Mouse (Mus musculus): Measurements from ENCODE around the gene Gjd2. TPM values are rescaled to one million over a fixed set of nuclear protein-coding genes. Genes with fewer than 3 reads are reported as not detected.

The Gjd2 gene
- polyA plus RNA-seq (2015; fragmentation: Nextera tagmentation; extraction: Ambion mirVana): 3.4 and 3.6 TPM in 2 replicates

GRCm38 (mm10) chr2:114013295-114013771, at the start of gene Gjd2:
Gjd2 (minus strand) TSS chr2:114013619.
- peak within 1 kb of the TSS; percentile 93 for H3K4me2 ChIP-seq (replicated peaks)
- H3K27ac ChIP-seq (replicated peaks): peak within 1 kb of the TSS; percentile 62
- no peaks in the 10 kb centered on the region for H3K36me3 ChIP-seq
- H3K27me3 ChIP-seq: peaks cover 15% of the 10 kb centered on the region; the same call in 1 of the 2 replicates
- peak within 1 kb of the TSS; percentile 74 for H3K4me3 ChIP-seq
- H3K4me1 ChIP-seq: peaks cover 12% of the 10 kb centered on the region
- WGBS: under 1% methylated on average over 57 of the region's 60 CpGs
- no peaks in the 10 kb centered on the region for H3K9me3 ChIP-seq
- ATAC-seq (replicated peaks): peak; percentile 76
- H3K9ac ChIP-seq (replicated peaks): peak within 1 kb of the TSS; percentile 80

GRCm38 (mm10) chr2:114060071-114060591, 46.7 kb upstream of the Gjd2 start:
- H3K27me3 ChIP-seq: no peaks in the 10 kb centered on the region
- no peak overlapping the region for H3K4me2 ChIP-seq (replicated peaks)
- ATAC-seq (replicated peaks): no peak
- H3K9me3 ChIP-seq: no peaks in the 10 kb centered on the region
- no peak overlapping the region for H3K4me3 ChIP-seq
- no peaks in the 10 kb centered on the region for H3K36me3 ChIP-seq
- 0 out of 2 replicates have a peak, but pooled peaks cover 5% of the 10 kb centered on the region for H3K4me1 ChIP-seq
- H3K27ac ChIP-seq (replicated peaks): no peak overlapping the region
- H3K9ac ChIP-seq (replicated peaks): no peak overlapping the region
- 52% methylated on average over 6 of the region's 6 CpGs for WGBS

- Histone ChIP-seq H3K27ac (replicated peaks) (no peak overlapping the region), H3K9me3 (no peaks in the 10 kb centered on the region), H3K4me2 (replicated peaks) (no peak overlapping the region), H3K36me3 (no peaks in the 10 kb centered on the region), H3K4me1 (0 out of 2 replicates have a peak, but pooled peaks cover 5% of the 10 kb centered on the region), H3K9ac (replicated peaks) (no peak overlapping the region), H3K4me3 (no peak overlapping the region), H3K27me3 (no peaks in the 10 kb centered on the region)
- ATAC-seq (replicated peaks): no peak
- 81% methylated on average over 1 of the region's 1 CpGs for WGBS
Observed at GRCm38 (mm10) chr2:114059608-114060007, 46.2 kb upstream of the Gjd2 start.

- Histone ChIP-seq H3K9me3 (no peaks in the 10 kb centered on the region), H3K4me3 (no peak overlapping the region), H3K4me2 (replicated peaks) (no peak overlapping the region), H3K27me3 (no peaks in the 10 kb centered on the region), H3K27ac (replicated peaks) (no peak overlapping the region), H3K36me3 (no peaks in the 10 kb centered on the region), H3K4me1 (0 out of 2 replicates have a peak, but pooled peaks cover 5% of the 10 kb centered on the region), H3K9ac (replicated peaks) (no peak overlapping the region)
- ATAC-seq (replicated peaks): no peak
- WGBS: 94% methylated on average over 10 of the region's 10 CpGs
Observed at GRCm38 (mm10) chr2:114058226-114058796, 44.9 kb upstream of the Gjd2 start.

- H3K27ac ChIP-seq (replicated peaks): no peak overlapping the region
Observed at GRCm38 (mm10) chr2:114057303-114057853, 44.0 kb upstream of the Gjd2 start.

GRCm38 (mm10) chr2:114054129-114054528, 40.7 kb upstream of the Gjd2 start:
- Histone ChIP-seq H3K4me3 (no peak overlapping the region), H3K27me3 (no peaks in the 10 kb centered on the region), H3K4me1 (0 out of 2 replicates have a peak, but pooled peaks cover 5% of the 10 kb centered on the region), H3K36me3 (no peaks in the 10 kb centered on the region), H3K27ac (replicated peaks) (no peak overlapping the region), H3K4me2 (replicated peaks) (no peak overlapping the region), H3K9ac (replicated peaks) (no peak overlapping the region), H3K9me3 (no peaks in the 10 kb centered on the region)
- WGBS: 87% methylated on average over 4 of the region's 4 CpGs
- ATAC-seq (replicated peaks): no peak

More at GRCm38 (mm10) chr2:114057303-114057853, 44.0 kb upstream of the Gjd2 start:
- no peak overlapping the region for H3K4me2 ChIP-seq (replicated peaks)
- H3K4me1 ChIP-seq: 0 out of 2 replicates have a peak, but pooled peaks cover 5% of the 10 kb centered on the region
- no peaks in the 10 kb centered on the region for H3K27me3 ChIP-seq
- no peak overlapping the region for H3K9ac ChIP-seq (replicated peaks)
- WGBS: 22% methylated on average over 10 of the region's 10 CpGs
- peak; percentile 60 for ATAC-seq (replicated peaks)
- no peaks in the 10 kb centered on the region for H3K9me3 ChIP-seq
- no peak overlapping the region for H3K4me3 ChIP-seq
- H3K36me3 ChIP-seq: no peaks in the 10 kb centered on the region

- no peaks in the 10 kb centered on the region for H3K9me3 ChIP-seq
- no peak within 1 kb of the TSS for H3K4me2 ChIP-seq (replicated peaks)
- WGBS: 55% methylated on average over 13 of the region's 14 CpGs
Observed at GRCm38 (mm10) chr2:114052696-114053598, 39.5 kb upstream of the Gjd2 start, which contains the start of gene Actc1. Actc1 (minus strand) TSS chr2:114053548.

GRCm38 (mm10) chr2:114051871-114052241, 38.4 kb upstream of the Gjd2 start:
- Histone ChIP-seq H3K27ac (replicated peaks) (no peak overlapping the region), H3K4me1 (0 out of 2 replicates have a peak, but pooled peaks cover 3% of the 10 kb centered on the region), H3K36me3 (no peaks in the 10 kb centered on the region), H3K27me3 (no peaks in the 10 kb centered on the region), H3K9me3 (no peaks in the 10 kb centered on the region), H3K4me3 (no peak overlapping the region), H3K4me2 (replicated peaks) (no peak overlapping the region), H3K9ac (replicated peaks) (no peak overlapping the region)
- ATAC-seq (replicated peaks): no peak
- WGBS: 89% methylated on average over 14 of the region's 14 CpGs

More at GRCm38 (mm10) chr2:114052696-114053598, 39.5 kb upstream of the Gjd2 start, which contains the start of gene Actc1:
- H3K27me3 ChIP-seq: no peaks in the 10 kb centered on the region
- H3K27ac ChIP-seq (replicated peaks): no peak within 1 kb of the TSS
- no peak within 1 kb of the TSS for H3K9ac ChIP-seq (replicated peaks)
- H3K36me3 ChIP-seq: no peaks in the 10 kb centered on the region
- 0 out of 2 replicates have a peak, but pooled peaks cover 7% of the 10 kb centered on the region for H3K4me1 ChIP-seq
- H3K4me3 ChIP-seq: no peak within 1 kb of the TSS
- ATAC-seq (replicated peaks): no peak; the same call in 1 of the 2 replicates

GRCm38 (mm10) chr2:114051111-114051870, 37.9 kb upstream of the Gjd2 start:
- Histone ChIP-seq H3K27ac (replicated peaks) (no peak overlapping the region), H3K36me3 (no peaks in the 10 kb centered on the region), H3K4me3 (no peak overlapping the region), H3K4me2 (replicated peaks) (no peak overlapping the region), H3K27me3 (no peaks in the 10 kb centered on the region), H3K9me3 (no peaks in the 10 kb centered on the region), H3K4me1 (0 out of 2 replicates have a peak, but pooled peaks cover 3% of the 10 kb centered on the region), H3K9ac (replicated peaks) (no peak overlapping the region)
- ATAC-seq (replicated peaks): no peak
- WGBS: 92% methylated on average over 7 of the region's 7 CpGs

GRCm38 (mm10) chr2:114050150-114050549, 36.7 kb upstream of the Gjd2 start:
- Histone ChIP-seq H3K9ac (replicated peaks) (no peak overlapping the region), H3K27ac (replicated peaks) (no peak overlapping the region), H3K36me3 (no peaks in the 10 kb centered on the region), H3K4me2 (replicated peaks) (no peak overlapping the region), H3K27me3 (no peaks in the 10 kb centered on the region), H3K9me3 (no peaks in the 10 kb centered on the region), H3K4me3 (no peak overlapping the region), H3K4me1 (0 out of 2 replicates have a peak, but pooled peaks cover 3% of the 10 kb centered on the region)
- no peak for ATAC-seq (replicated peaks)
- WGBS: 94% methylated on average over 7 of the region's 7 CpGs

GRCm38 (mm10) chr2:114049372-114049771, 36.0 kb upstream of the Gjd2 start:
- no peak overlapping the region for H3K27ac ChIP-seq (replicated peaks)
- H3K36me3 ChIP-seq: no peaks in the 10 kb centered on the region
- no peak for ATAC-seq (replicated peaks)
- no peak overlapping the region for H3K9ac ChIP-seq (replicated peaks)
- H3K9me3 ChIP-seq: no peaks in the 10 kb centered on the region
- no peaks in the 10 kb centered on the region for H3K27me3 ChIP-seq
- H3K4me3 ChIP-seq: no peak overlapping the region
- H3K4me1 ChIP-seq: 0 out of 2 replicates have a peak, but pooled peaks cover 3% of the 10 kb centered on the region
- 98% methylated on average over 7 of the region's 7 CpGs for WGBS
- no peak overlapping the region for H3K4me2 ChIP-seq (replicated peaks)

Measured in forebrain, embryonic 15.5 days (tissue).